Mouse (Mus musculus) olfactory bulb, adult 2 months (tissue): ENCODE measurements around the gene Naaladl1. TPM values are rescaled to one million over a fixed set of nuclear protein-coding genes. Genes with fewer than 3 reads are reported as not detected.

Experiments
- H3K27ac ChIP-seq: fragments of 200-500 bp; 2 replicates; pipeline ENCODE4 v1.5.1; 2012; ENCODE audit warnings: low read depth, low read length; ENCODE audit not compliant: insufficient read depth
- H3K4me1 ChIP-seq: fragments of 200-500 bp; 2 replicates; pipeline ENCODE4 v1.6.1; 2012; ENCODE audit warnings: low read length; ENCODE audit not compliant: control insufficient read depth, insufficient read depth
- H3K4me3 ChIP-seq: fragments of 200-500 bp; 2 replicates; pipeline ENCODE4 v1.5.1; 2012; ENCODE audit warnings: mild to moderate bottlenecking, low read depth, low read length, moderate library complexity; ENCODE audit not compliant: insufficient read depth
- CTCF ChIP-seq: fragments of 200-500 bp; IDR thresholded peaks from 2 replicates; pipeline ENCODE4 v1.5.1; 2012; ENCODE audit warnings: low read depth, mild to moderate bottlenecking, low read length, moderate library complexity; ENCODE audit not compliant: insufficient read depth
- POLR2A ChIP-seq: fragments of 200-500 bp; IDR thresholded peaks from 2 replicates; pipeline ENCODE4 v1.6.1; 2012; ENCODE audit warnings: mild to moderate bottlenecking, low read depth, low read length, moderate library complexity; ENCODE audit not compliant: insufficient read depth
- WGBS: fragments of 180-500 bp; shearing (Covaris S2); methylation state at CpG from one replicate; pipeline ENCODE4 v1.1.7; 2018; 5-methylcytosine and 5-hydroxymethylcytosine counted together
- polyA plus RNA-seq: library from polyadenylated mRNA; stranded (reverse); fragments of >200 nt; gene quantifications from 2 replicates; pipeline ENCODE4 v1.2.4, GENCODE M21; 2012; ENCODE audit warnings: low replicate concordance; ENCODE audit not compliant: missing spikeins, insufficient read depth, insufficient read length

Gene Naaladl1
- polyA plus RNA-seq, 1 experiment: not detected

DNA sequence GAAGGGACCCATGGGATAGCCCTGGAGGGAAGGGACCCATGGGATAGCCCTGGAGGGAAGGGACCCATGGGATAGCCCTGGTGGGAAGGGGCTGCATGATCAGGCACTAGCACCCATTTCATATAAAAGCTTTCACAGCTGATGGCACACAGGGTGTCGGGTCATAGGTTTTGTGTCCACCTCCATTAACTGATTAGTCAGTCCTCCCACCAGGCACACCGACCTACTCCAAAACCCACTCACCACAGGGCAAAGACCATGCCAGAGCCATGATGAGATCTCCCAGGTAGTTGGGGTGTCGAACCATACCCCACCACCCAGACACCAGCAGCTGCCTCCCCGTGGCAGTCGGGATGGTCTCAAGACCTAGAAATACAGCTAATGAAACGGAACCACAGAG lies 42.5 kb upstream of the Naaladl1 start:
- WGBS: 94% methylated on average over 6 of the region's 6 CpGs
- TF ChIP-seq POLR2A (no peak), CTCF (no peak)
- no peak overlapping the region for H3K4me3 ChIP-seq
- peaks cover 33% of the 10 kb centered on the region for H3K4me1 ChIP-seq
- no peak overlapping the region for H3K27ac ChIP-seq

DNA sequence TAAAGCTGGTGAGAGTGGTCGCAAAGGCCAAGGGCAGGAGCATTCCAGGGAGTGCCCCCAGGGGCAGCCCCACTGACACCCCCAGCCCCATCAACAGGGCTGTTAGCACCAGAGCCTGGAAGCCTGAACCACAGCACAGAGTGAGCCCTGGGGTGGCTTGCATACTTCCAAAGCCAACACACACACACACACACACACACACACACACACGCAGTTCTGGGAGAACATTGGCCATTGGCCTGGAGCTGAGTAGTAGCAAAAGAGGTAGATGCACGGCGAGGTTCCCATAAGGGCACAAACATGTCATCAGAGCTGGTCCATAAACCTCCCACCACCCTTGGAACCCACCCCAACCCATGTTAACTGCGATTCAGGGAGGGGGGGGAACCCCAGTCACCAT lies 39.0 kb upstream of the Naaladl1 start:
- H3K4me3 ChIP-seq: peak overlapping the region; percentile 59
- H3K27ac ChIP-seq: no peak overlapping the region
- WGBS: 27% methylated on average over 5 of the region's 5 CpGs
- H3K4me1 ChIP-seq: peaks cover 32% of the 10 kb centered on the region
- no peak for TF ChIP-seq POLR2A
- no peak for TF ChIP-seq CTCF

DNA sequence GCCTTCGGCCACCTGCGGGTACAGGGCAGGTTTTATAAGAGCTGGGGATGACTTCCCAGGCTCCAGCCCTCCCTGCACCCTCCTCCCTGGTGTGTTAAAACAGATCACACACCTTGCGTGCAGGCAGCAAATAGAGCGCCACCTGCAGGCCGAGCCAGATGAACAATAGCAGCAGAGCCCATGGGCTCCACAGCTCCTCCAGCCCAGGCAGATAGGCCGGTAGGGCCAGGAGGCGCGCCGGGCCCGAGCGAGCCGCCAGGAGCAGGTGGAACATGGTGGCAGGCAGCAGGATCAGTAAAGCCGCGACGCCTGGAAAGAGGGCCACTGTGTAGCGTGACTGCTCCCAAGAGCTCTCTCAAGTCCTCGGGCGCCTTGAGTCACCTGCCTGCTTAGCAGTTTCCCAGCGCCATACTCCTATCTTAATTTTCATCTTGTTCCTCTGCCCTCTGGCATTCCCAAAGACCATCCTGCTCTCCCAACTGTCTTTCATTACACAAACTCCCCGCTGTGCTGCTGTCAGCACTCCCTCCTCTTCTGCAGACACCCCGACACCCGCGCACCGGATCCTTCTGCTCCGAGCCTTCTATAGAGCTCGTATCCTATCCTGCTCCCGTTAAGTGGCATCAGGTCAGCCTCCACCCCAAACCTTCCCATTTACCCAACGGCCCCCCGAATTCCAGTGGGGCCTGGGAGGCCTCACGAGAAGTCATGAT lies 38.4 kb upstream of the Naaladl1 start:
- Histone ChIP-seq H3K27ac (peak overlapping the region; percentile 67), H3K4me1 (peaks cover 26% of the 10 kb centered on the region), H3K4me3 (peak overlapping the region; percentile 59)
- WGBS: under 1% methylated on average over 30 of the region's 30 CpGs
- TF ChIP-seq CTCF: peak; percentile 88
- TF ChIP-seq POLR2A: no peak

DNA sequence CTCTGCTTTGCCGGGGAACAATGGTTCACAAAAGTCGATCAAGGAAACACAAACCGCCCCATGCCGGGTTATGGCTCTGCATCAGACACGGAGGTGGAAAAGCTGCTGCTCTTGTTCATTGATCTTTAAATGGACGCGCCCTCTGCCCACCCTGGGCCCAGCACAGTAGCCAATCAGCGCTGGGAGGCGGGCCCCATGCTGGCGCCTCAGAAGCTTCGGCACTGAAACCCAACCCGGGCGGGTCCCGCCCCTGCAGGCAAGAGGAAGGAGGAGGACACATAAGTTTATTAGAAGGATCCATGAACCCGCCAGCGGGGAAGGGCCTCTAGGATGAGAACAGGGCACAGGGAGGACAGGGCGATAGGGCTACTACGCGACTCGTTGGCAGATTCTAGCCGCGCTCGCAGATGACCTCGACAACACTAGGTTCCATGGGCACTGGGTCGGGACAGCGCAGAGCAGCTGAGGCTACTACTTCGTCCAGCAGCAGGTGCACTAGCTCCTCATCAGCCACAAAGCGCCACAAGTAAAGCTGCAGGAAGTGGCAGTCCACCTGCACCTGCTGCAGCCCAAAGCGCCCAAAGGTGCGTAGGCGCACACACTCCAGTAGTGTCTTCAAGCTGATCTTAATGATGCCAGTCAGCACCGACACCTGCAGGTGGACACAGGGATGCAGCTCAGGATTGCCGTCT lies 37.7 kb upstream of the Naaladl1 start, which contains the start of gene Tm7sf2:
Gene Tm7sf2, minus strand, starts transcription at position 650 of the 692 bp plus-strand sequence.
- Histone ChIP-seq H3K4me1 (peaks cover 23% of the 10 kb centered on the region), H3K4me3 (peak within 1 kb of the TSS; percentile 59), H3K27ac (peak within 1 kb of the TSS; percentile 67)
- TF ChIP-seq CTCF (no peak), POLR2A (0 out of 2 replicates have a peak, but pooled peaks have one; percentile 38)
- WGBS: 10% methylated on average over 33 of the region's 33 CpGs

DNA sequence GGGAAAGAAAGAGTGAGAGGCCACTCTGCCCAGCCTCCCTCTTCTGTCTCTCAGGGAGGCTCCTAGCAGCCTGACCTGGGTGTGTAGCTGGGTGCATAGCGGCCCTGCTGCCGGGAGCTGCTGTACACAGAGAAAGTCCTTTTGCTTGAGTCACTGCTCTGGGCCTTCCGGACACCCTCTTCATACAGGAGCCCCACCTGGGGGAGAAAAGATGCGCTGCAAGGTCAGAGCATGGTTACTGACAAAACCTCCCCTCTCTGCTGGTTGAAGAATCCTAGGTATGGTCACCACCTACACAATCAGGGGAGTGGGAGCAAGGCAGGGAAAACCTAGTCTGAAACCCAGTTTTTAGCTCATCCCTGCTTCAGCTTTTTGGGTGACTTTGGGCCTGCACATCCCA lies 36.6 kb upstream of the Naaladl1 start:
- Histone ChIP-seq H3K4me3 (no peak overlapping the region), H3K4me1 (peaks cover 19% of the 10 kb centered on the region), H3K27ac (no peak overlapping the region)
- TF ChIP-seq POLR2A (no peak), CTCF (no peak)
- 88% methylated on average over 4 of the region's 4 CpGs for WGBS

DNA sequence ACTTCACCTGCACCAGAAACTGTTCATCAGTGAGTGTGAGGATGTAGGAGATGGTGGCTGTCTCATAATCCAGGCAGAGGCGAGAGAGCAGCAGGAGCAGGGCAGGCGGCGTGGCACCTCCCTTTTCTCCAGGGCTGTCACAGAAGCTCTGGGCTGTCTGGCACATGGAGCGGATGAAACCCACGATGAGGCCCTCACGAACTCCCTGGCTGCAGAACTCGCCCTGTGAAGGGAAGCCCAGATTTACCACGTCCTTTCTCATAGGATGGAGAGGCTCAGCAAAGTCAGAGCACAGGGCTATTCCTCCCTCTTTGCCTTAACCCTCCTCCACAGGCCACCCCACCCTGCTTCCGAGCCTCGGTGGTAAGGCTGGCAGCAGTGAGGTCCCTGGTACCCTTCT lies 35.7 kb upstream of the Naaladl1 start:
- no peak for TF ChIP-seq POLR2A
- TF ChIP-seq CTCF: no peak

DNA sequence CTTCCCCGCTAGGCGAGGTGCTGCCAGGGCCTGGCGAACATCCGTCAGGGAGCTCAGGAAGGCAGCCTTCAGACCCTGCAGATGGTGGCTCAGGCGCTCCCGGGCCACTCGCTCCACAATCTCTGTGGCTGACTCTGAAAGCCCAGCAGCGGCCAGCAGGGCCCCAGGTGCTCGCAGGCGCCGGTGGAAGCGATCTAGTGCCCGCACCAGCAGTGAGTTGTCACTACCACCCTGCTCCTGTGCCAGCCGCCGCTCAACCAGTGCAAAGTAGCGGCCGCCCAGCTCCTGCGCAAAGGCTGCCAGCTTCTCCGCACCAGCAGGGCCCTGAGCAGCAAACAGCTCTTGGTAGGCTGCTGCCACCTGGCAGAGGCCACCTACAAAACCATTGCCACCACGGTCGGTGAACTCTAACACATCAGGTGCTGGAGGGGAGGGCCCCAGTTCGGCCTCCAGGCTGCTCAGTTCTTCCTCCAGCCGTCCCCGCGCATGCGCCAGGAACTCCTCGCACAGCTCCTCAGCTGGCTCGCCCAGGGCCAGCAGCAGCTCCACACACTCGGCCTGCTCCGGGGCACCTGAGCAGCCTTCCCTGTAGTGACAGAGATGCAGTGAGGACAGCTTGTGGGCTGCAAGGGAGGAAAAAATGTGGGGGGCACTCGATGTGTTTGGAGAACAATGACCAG lies 34.9 kb upstream of the Naaladl1 start:
- no peak overlapping the region for H3K27ac ChIP-seq
- H3K4me1 ChIP-seq: peaks cover 19% of the 10 kb centered on the region
- 88% methylated on average over 31 of the region's 31 CpGs for WGBS
- H3K4me3 ChIP-seq: no peak overlapping the region
- TF ChIP-seq POLR2A (no peak), CTCF (no peak)

More for the DNA sequence above, 35.7 kb upstream of the Naaladl1 start:
- Histone ChIP-seq H3K4me1 (peaks cover 19% of the 10 kb centered on the region), H3K27ac (no peak overlapping the region), H3K4me3 (no peak overlapping the region)
- WGBS: 90% methylated on average over 10 of the region's 10 CpGs

DNA sequence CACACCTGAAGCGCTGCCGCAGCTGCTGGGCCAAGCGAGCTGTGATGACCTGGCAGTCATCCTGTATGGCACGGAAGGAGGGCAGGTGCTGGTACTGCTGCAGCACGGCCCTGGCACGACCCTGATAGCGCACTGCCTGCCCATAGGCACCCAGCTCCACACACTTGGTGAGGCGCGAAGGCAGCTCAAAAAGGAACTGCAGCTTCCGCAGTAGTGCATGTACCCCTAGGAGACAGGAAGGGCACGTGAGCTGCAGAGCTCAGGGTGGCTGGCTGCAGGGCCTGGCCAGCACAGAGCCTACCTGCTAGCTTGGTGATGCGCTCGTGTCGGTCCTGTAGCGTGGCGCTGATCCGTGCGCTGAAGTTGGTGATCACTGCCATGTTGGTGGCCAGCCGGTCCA lies 34.3 kb upstream of the Naaladl1 start:
- TF ChIP-seq POLR2A (no peak), CTCF (no peak)
- H3K4me3 ChIP-seq: no peak overlapping the region
- H3K4me1 ChIP-seq: peaks cover 22% of the 10 kb centered on the region
- 92% methylated on average over 19 of the region's 19 CpGs for WGBS
- H3K27ac ChIP-seq: no peak overlapping the region

DNA sequence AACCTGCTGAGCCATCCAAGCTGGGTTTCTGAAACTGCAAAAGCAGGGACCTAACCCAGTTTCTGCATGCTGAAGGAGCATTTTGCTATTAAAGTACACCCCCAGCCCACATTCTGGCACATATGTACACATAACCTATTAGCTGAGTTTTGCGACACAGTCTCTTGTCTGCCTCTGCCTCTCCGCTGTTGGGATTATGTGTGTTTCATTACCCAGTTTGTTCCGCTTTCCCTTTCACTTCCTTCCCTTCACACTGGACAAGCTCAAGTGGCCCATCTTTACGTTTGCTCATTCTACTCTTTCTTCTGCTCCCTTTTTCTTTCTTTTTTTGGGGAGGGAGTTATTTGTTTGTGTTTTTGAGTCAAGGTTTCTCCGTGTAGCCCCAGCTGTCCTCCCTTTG lies 31.7 kb upstream of the Naaladl1 start:
- TF ChIP-seq POLR2A: no peak
- TF ChIP-seq CTCF: no peak
- H3K4me3 ChIP-seq: no peak overlapping the region
- H3K4me1 ChIP-seq: peaks cover 8% of the 10 kb centered on the region
- WGBS: 92% methylated on average over 5 of the region's 5 CpGs
- no peak overlapping the region for H3K27ac ChIP-seq
